Mouse (Mus musculus) forebrain, embryonic 15.5 days (tissue): ENCODE data around the gene Mgat5b. TPM values are rescaled to one million over a fixed set of nuclear protein-coding genes. Genes with fewer than 3 reads are reported as not detected.

Experiments
- ATAC-seq: fragments of 200-750 bp; cut with Nextera tagmentation; replicated peaks from 2 replicates; pipeline ENCODE4 v1.8.0; 2017; ENCODE audit warnings: mild to moderate bottlenecking, moderate TSS enrichment, moderate library complexity
- H3K27ac ChIP-seq: fragments of 300-500 bp; sonication (generic); replicated peaks from 2 replicates; pipeline ENCODE4 v1.5.1; 2015; ENCODE audit warnings: mild to moderate bottlenecking, inconsistent platforms
- H3K27me3 ChIP-seq: fragments of 300-500 bp; sonication (generic); 2 replicates; pipeline ENCODE4 v1.6.1; 2015; ENCODE audit warnings: inconsistent platforms
- H3K36me3 ChIP-seq: fragments of 300-500 bp; sonication (generic); 2 replicates; pipeline ENCODE4 v1.6.1; 2015; ENCODE audit warnings: mild to moderate bottlenecking, inconsistent platforms
- H3K4me1 ChIP-seq: fragments of 300-500 bp; sonication (generic); 2 replicates; pipeline ENCODE4 v1.6.1; 2015; ENCODE audit warnings: inconsistent platforms
- H3K4me2 ChIP-seq: fragments of 300-500 bp; sonication (generic); replicated peaks from 2 replicates; pipeline ENCODE4 v1.6.1; 2015; ENCODE audit warnings: mild to moderate bottlenecking, inconsistent platforms
- H3K4me3 ChIP-seq: fragments of 300-500 bp; sonication (generic); 2 replicates; pipeline ENCODE4 v1.5.1; 2015; ENCODE audit warnings: mild to moderate bottlenecking, inconsistent platforms
- H3K9ac ChIP-seq: fragments of 300-500 bp; sonication (generic); replicated peaks from 2 replicates; pipeline ENCODE4 v1.6.1; 2015; ENCODE audit warnings: mild to moderate bottlenecking, inconsistent platforms
- H3K9me3 ChIP-seq: fragments of 300-500 bp; sonication (generic); 2 replicates; pipeline ENCODE4 v1.6.1; 2016; ENCODE audit warnings: inconsistent platforms
- WGBS: fragments of 180-500 bp; shearing (Covaris S2); methylation state at CpG from one replicate; pipeline ENCODE4 v1.1.7; 2015; ENCODE audit warnings: mixed read lengths; 5-methylcytosine and 5-hydroxymethylcytosine counted together
- polyA plus RNA-seq: library from polyadenylated mRNA; unstranded; fragments of >200 nt; fragmentation: Nextera tagmentation; extraction: Ambion mirVana; gene quantifications from 2 replicates; pipeline ENCODE4 v1.2.1, GENCODE M21; 2015

Gene Mgat5b
- polyA plus RNA-seq, 1 experiment from 2014 or later = 32.0 TPM

GRCm38 (mm10) chr11:116965061-116965460, 46.4 kb downstream of the Mgat5b start:
- Histone ChIP-seq H3K4me1 (no peaks in the 10 kb centered on the region), H3K27me3 (no peaks in the 10 kb centered on the region), H3K9ac (no peak overlapping the region), H3K36me3 (peaks cover 59% of the 10 kb centered on the region), H3K4me2 (no peak overlapping the region), H3K4me3 (no peak overlapping the region), H3K9me3 (no peaks in the 10 kb centered on the region), H3K27ac (no peak overlapping the region)
- 75% methylated on average over 7 of the region's 7 CpGs for WGBS
- no peak for ATAC-seq

GRCm38 (mm10) chr11:116965961-116966360, 47.3 kb downstream of the Mgat5b start:
- Histone ChIP-seq H3K36me3 (peaks cover 56% of the 10 kb centered on the region), H3K4me1 (no peaks in the 10 kb centered on the region), H3K9ac (no peak overlapping the region), H3K9me3 (no peaks in the 10 kb centered on the region), H3K27ac (no peak overlapping the region), H3K4me2 (no peak overlapping the region), H3K27me3 (no peaks in the 10 kb centered on the region), H3K4me3 (no peak overlapping the region)
- 82% methylated on average over 2 of the region's 2 CpGs for WGBS
- no peak for ATAC-seq

- no peak overlapping the region for H3K4me2 ChIP-seq
- no peak for ATAC-seq
- H3K4me3 ChIP-seq = no peak overlapping the region
- H3K4me1 ChIP-seq = peaks cover 17% of the 10 kb centered on the region
- no peak overlapping the region for H3K9ac ChIP-seq
- no peaks in the 10 kb centered on the region for H3K9me3 ChIP-seq
- no peaks in the 10 kb centered on the region for H3K27me3 ChIP-seq
- 86% methylated on average over 9 of the region's 9 CpGs for WGBS
- H3K27ac ChIP-seq = no peak overlapping the region
- peaks cover 48% of the 10 kb centered on the region for H3K36me3 ChIP-seq
Measured at GRCm38 (mm10) chr11:116968586-116968985, 49.9 kb downstream of the Mgat5b start.

- 72% methylated on average over 11 of the region's 11 CpGs for WGBS
- Histone ChIP-seq H3K27ac (no peak overlapping the region), H3K4me1 (peaks cover 19% of the 10 kb centered on the region), H3K9ac (no peak overlapping the region), H3K9me3 (no peaks in the 10 kb centered on the region), H3K36me3 (peaks cover 50% of the 10 kb centered on the region), H3K4me3 (no peak overlapping the region), H3K27me3 (no peaks in the 10 kb centered on the region), H3K4me2 (no peak overlapping the region)
- ATAC-seq = no peak
Measured at GRCm38 (mm10) chr11:116969498-116969897, 50.8 kb downstream of the Mgat5b start.

- Histone ChIP-seq H3K9ac (no peak overlapping the region), H3K4me3 (no peak overlapping the region), H3K9me3 (no peaks in the 10 kb centered on the region), H3K27me3 (no peaks in the 10 kb centered on the region), H3K4me2 (no peak overlapping the region), H3K4me1 (peaks cover 19% of the 10 kb centered on the region), H3K27ac (no peak overlapping the region), H3K36me3 (peaks cover 57% of the 10 kb centered on the region)
- no peak for ATAC-seq
- WGBS = 54% methylated on average over 4 of the region's 4 CpGs
Measured at GRCm38 (mm10) chr11:116970847-116971246, 52.2 kb downstream of the Mgat5b start.

GRCm38 (mm10) chr11:116972828-116973227, 54.2 kb downstream of the Mgat5b start:
- 15% methylated on average over 4 of the region's 4 CpGs for WGBS
- Histone ChIP-seq H3K4me2 (no peak overlapping the region), H3K9ac (no peak overlapping the region), H3K36me3 (peaks cover 52% of the 10 kb centered on the region), H3K27ac (peak overlapping the region; percentile 84), H3K4me1 (peaks cover 19% of the 10 kb centered on the region), H3K4me3 (no peak overlapping the region), H3K27me3 (no peaks in the 10 kb centered on the region), H3K9me3 (no peaks in the 10 kb centered on the region)
- ATAC-seq = peak; percentile 72

GRCm38 (mm10) chr11:116973508-116973907, 54.8 kb downstream of the Mgat5b start:
- WGBS = 87% methylated on average over 9 of the region's 9 CpGs
- peak overlapping the region; percentile 84 for H3K27ac ChIP-seq
- no peak overlapping the region for H3K4me2 ChIP-seq
- peaks cover 19% of the 10 kb centered on the region for H3K4me1 ChIP-seq
- no peak for ATAC-seq
- H3K27me3 ChIP-seq = no peaks in the 10 kb centered on the region
- H3K4me3 ChIP-seq = no peak overlapping the region
- H3K36me3 ChIP-seq = peaks cover 52% of the 10 kb centered on the region
- H3K9me3 ChIP-seq = no peaks in the 10 kb centered on the region
- H3K9ac ChIP-seq = no peak overlapping the region

GRCm38 (mm10) chr11:116974341-116974740, 55.7 kb downstream of the Mgat5b start:
- no peak overlapping the region for H3K27ac ChIP-seq
- H3K4me1 ChIP-seq = peaks cover 20% of the 10 kb centered on the region
- H3K4me3 ChIP-seq = no peak overlapping the region
- H3K36me3 ChIP-seq = peaks cover 51% of the 10 kb centered on the region
- no peak overlapping the region for H3K9ac ChIP-seq
- no peaks in the 10 kb centered on the region for H3K9me3 ChIP-seq
- no peaks in the 10 kb centered on the region for H3K27me3 ChIP-seq
- 90% methylated on average over 7 of the region's 7 CpGs for WGBS
- no peak overlapping the region for H3K4me2 ChIP-seq
- no peak for ATAC-seq

GRCm38 (mm10) chr11:116980313-116980712, 61.6 kb downstream of the Mgat5b start:
- H3K4me1 ChIP-seq = peaks cover 15% of the 10 kb centered on the region
- H3K4me3 ChIP-seq = no peak overlapping the region
- H3K36me3 ChIP-seq = peaks cover 63% of the 10 kb centered on the region
- H3K27ac ChIP-seq = peak overlapping the region; percentile 81
- WGBS = 33% methylated on average over 5 of the region's 5 CpGs
- peak; percentile 63; the same call in 1 of the 2 replicates for ATAC-seq
- H3K9ac ChIP-seq = no peak overlapping the region
- no peaks in the 10 kb centered on the region for H3K9me3 ChIP-seq
- no peak overlapping the region for H3K4me2 ChIP-seq
- H3K27me3 ChIP-seq = no peaks in the 10 kb centered on the region

- no peaks in the 10 kb centered on the region for H3K27me3 ChIP-seq
- no peak overlapping the region for H3K27ac ChIP-seq
- H3K36me3 ChIP-seq = peaks cover 64% of the 10 kb centered on the region
- H3K9ac ChIP-seq = no peak overlapping the region
- H3K4me3 ChIP-seq = no peak overlapping the region
- H3K4me2 ChIP-seq = no peak overlapping the region
- no peaks in the 10 kb centered on the region for H3K9me3 ChIP-seq
- WGBS = 57% methylated on average over 4 of the region's 4 CpGs
- ATAC-seq = no peak
- H3K4me1 ChIP-seq = peaks cover 15% of the 10 kb centered on the region
Measured at GRCm38 (mm10) chr11:116982543-116982942, 63.9 kb downstream of the Mgat5b start.

- no peak for ATAC-seq
- no peaks in the 10 kb centered on the region for H3K27me3 ChIP-seq
- peaks cover 44% of the 10 kb centered on the region for H3K36me3 ChIP-seq
- H3K4me1 ChIP-seq = peaks cover 12% of the 10 kb centered on the region
- H3K9ac ChIP-seq = no peak overlapping the region
- no peak overlapping the region for H3K27ac ChIP-seq
- H3K4me2 ChIP-seq = no peak overlapping the region
- H3K4me3 ChIP-seq = no peak overlapping the region
- H3K9me3 ChIP-seq = no peaks in the 10 kb centered on the region
- WGBS = 82% methylated on average over 15 of the region's 15 CpGs
Measured at GRCm38 (mm10) chr11:116985504-116986385, 67.1 kb downstream of the Mgat5b start.

GRCm38 (mm10) chr11:116988131-116988530, 69.5 kb downstream of the Mgat5b start:
- Histone ChIP-seq H3K36me3 (peaks cover 32% of the 10 kb centered on the region), H3K9ac (no peak overlapping the region), H3K27ac (peak overlapping the region; percentile 27; the same call in 1 of the 2 replicates), H3K27me3 (no peaks in the 10 kb centered on the region), H3K4me2 (no peak overlapping the region), H3K9me3 (no peaks in the 10 kb centered on the region), H3K4me1 (peaks cover 16% of the 10 kb centered on the region), H3K4me3 (no peak overlapping the region)
- ATAC-seq = no peak
- WGBS = 13% methylated on average over 8 of the region's 8 CpGs
